Mouse (Mus musculus): ENCODE data around the gene Sfi1. TPM values are rescaled to one million over a fixed set of nuclear protein-coding genes. Genes with fewer than 3 reads are reported as not detected.
"Not testable (repeated sequence)": the region's sequence is repeated elsewhere in the genome, so short reads cannot be mapped to it uniquely, and the experiment has no call there.

Gene Sfi1
- polyA plus RNA-seq, 1 experiment from 2014 or later: 9.9 TPM

DNA sequence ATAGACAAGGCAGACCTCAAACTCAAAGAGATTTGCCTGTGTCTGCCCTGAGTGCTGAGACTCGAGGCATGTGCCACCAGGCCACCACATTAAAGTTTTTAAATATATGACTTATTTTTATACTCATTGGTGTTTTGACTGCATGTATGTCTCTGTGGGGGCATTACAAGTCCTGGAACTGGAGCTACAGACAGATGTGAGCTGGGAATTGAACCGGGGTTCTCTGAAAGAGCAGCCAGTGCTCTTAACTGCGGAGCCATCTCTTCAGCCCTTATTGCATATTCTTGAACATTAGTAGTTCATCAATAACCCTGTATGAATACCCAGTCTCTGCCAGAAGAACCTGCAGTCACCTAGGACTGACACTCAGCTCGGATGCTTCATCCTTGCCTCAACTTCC is 34.5 kb downstream of the Sfi1 start:
- WGBS: 80% methylated on average over 4 of the region's 4 CpGs
- not testable (repeated sequence) for H3K9ac ChIP-seq (ENCODE audit: low read length); DNase-seq (ENCODE audit: low spot score); H3K4me2 ChIP-seq (ENCODE audit: low read depth, severe bottlenecking); H3K4me3 ChIP-seq (ENCODE audit: low read depth, low read length); ATAC-seq (ENCODE audit: insufficient number of reproducible peaks, low FRiP score, low TSS enrichment, low read depth); H3K27me3 ChIP-seq (ENCODE audit: control insufficient read depth, insufficient read depth, low read length); H3K36me3 ChIP-seq (ENCODE audit: control insufficient read depth, insufficient read depth, low read length); H3K27ac ChIP-seq (replicated peaks; ENCODE audit: low read depth, low read length); H3K4me1 ChIP-seq (ENCODE audit: control insufficient read depth, insufficient read depth, low read length)
- H3K9me3 ChIP-seq (ENCODE audit: control insufficient read depth, low read length): peaks cover 16% of the 10 kb centered on the region

DNA sequence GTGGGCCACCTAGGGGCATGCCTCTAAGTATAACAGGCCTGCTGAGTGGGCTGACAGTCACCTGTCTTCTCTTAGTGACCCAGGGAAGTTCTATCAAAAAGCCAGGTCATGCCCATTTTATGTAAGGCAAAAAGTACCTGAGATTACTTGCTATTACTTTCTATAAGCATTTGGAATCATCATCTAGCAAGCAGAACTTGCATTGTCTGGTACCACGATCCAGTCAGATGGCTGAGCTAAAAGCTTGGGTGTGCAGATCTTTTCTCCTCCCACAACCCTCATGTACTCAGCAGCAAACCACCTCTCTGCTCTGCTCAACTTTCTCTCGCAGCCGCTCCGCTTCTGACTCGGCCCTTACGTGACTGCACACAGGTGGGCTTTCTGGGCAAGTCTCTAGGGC is 35.3 kb downstream of the Sfi1 start:
- DNase-seq (ENCODE audit: low spot score); ATAC-seq (ENCODE audit: insufficient number of reproducible peaks, low FRiP score, low TSS enrichment, low read depth): not testable (repeated sequence)
- WGBS: 89% methylated on average over 6 of the region's 6 CpGs

DNA sequence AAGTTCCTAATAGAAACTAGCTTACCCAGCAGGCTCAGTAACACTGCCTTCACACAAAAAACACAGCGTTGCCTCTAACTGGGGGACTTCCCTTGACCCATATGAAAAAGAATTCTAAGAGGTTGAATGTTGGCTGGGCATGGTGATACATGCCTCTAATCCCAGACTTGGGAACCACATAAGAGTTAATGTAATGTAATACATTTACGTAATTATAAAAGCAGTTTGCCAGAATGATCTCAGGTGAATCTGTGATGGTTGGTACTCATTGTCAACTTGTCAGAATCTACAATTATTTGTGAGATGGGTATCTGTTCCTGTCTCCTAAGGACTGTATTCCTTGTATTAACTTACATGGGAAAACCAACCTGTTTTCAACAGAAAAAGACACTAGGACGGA is 36.3 kb downstream of the Sfi1 start:
- not testable (repeated sequence) for H3K27ac ChIP-seq (replicated peaks; ENCODE audit: low read depth, low read length); H3K27me3 ChIP-seq (ENCODE audit: control insufficient read depth, insufficient read depth, low read length); H3K4me2 ChIP-seq (ENCODE audit: low read depth, severe bottlenecking); H3K4me1 ChIP-seq (ENCODE audit: control insufficient read depth, insufficient read depth, low read length); H3K4me3 ChIP-seq (ENCODE audit: low read depth, low read length); DNase-seq (ENCODE audit: low spot score); H3K36me3 ChIP-seq (ENCODE audit: control insufficient read depth, insufficient read depth, low read length); H3K9ac ChIP-seq (ENCODE audit: low read length); ATAC-seq (ENCODE audit: insufficient number of reproducible peaks, low FRiP score, low TSS enrichment, low read depth)
- peaks cover 15% of the 10 kb centered on the region for H3K9me3 ChIP-seq (ENCODE audit: control insufficient read depth, low read length)
- 85% methylated on average over 2 of the region's 3 CpGs for WGBS

More for the DNA sequence above, 35.3 kb downstream of the Sfi1 start:
- not testable (repeated sequence) for H3K4me2 ChIP-seq (ENCODE audit: low read depth, severe bottlenecking); H3K9ac ChIP-seq (ENCODE audit: low read length); H3K4me3 ChIP-seq (ENCODE audit: low read depth, low read length); H3K36me3 ChIP-seq (ENCODE audit: control insufficient read depth, insufficient read depth, low read length); H3K27me3 ChIP-seq (ENCODE audit: control insufficient read depth, insufficient read depth, low read length); H3K4me1 ChIP-seq (ENCODE audit: control insufficient read depth, insufficient read depth, low read length); H3K27ac ChIP-seq (replicated peaks; ENCODE audit: low read depth, low read length)
- H3K9me3 ChIP-seq (ENCODE audit: control insufficient read depth, low read length): peaks cover 18% of the 10 kb centered on the region

DNA sequence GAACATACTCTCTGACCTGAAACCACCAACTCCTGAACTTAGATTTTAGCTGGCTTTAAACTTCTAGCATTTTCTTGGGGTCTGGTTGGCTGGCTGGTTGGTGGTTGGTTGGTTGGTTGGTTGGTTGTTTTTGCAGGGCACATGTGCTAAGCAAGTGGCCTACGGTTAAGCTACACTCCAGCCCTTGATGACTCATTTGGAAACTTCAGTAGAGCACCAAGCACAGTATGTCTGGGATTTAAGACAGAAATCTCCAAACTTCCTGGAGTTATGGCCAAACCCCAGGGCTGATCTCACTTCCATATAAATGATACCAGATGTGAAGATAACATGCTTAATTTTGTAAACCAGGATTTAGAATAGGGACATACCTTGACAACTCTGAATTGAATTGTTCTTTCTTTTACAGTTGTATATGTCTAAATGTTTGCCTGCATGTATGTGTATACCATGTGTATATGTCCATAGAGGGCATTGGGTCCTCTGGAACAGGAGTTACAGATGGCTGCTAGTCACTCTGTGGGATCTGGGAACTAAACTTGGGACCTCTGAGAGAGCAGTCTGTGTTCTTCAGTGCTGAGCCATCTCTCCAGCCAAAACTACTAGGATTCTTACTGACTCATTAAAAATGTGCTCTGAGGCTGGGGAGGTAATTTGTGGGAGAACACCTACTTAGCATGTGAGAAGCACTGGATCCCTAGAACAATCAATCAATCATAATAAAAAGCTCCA is 39.4 kb downstream of the Sfi1 start:
- ATAC-seq (ENCODE audit: insufficient number of reproducible peaks, low FRiP score, low TSS enrichment, low read depth) (peak; percentile 52), DNase-seq (ENCODE audit: low spot score) (peak; percentile 31)
- H3K4me1 ChIP-seq (ENCODE audit: control insufficient read depth, insufficient read depth, low read length); H3K36me3 ChIP-seq (ENCODE audit: control insufficient read depth, insufficient read depth, low read length); H3K9ac ChIP-seq (ENCODE audit: low read length); H3K27me3 ChIP-seq (ENCODE audit: control insufficient read depth, insufficient read depth, low read length); H3K4me2 ChIP-seq (ENCODE audit: low read depth, severe bottlenecking); H3K27ac ChIP-seq (replicated peaks; ENCODE audit: low read depth, low read length); H3K4me3 ChIP-seq (ENCODE audit: low read depth, low read length): not testable (repeated sequence)
- 79% methylated on average over 1 of the region's 1 CpGs for WGBS
- peaks cover 18% of the 10 kb centered on the region for H3K9me3 ChIP-seq (ENCODE audit: control insufficient read depth, low read length)

DNA sequence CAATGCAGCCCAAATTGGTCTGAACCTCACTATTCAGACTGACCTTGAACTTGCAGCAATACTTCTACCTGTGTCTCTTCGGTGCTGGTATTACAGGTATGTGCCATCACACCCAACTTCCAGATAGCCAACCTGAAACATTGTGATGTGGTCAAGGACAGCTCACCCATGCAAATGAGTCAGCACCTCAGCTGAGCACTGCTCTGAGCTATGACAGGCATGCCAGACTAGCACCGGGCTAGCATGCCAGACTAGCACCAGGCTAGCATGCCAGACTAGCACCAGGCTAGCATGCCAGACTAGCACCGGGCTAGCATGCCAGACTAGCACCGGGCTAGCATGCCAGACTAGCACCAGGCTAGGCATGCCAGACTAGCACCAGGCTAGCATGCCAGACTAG is 41.9 kb downstream of the Sfi1 start:
- H3K9me3 ChIP-seq (ENCODE audit: control insufficient read depth, low read length): peaks cover 14% of the 10 kb centered on the region
- not testable (repeated sequence) for H3K27me3 ChIP-seq (ENCODE audit: control insufficient read depth, insufficient read depth, low read length); H3K4me3 ChIP-seq (ENCODE audit: low read depth, low read length); H3K4me2 ChIP-seq (ENCODE audit: low read depth, severe bottlenecking); DNase-seq (ENCODE audit: low spot score); ATAC-seq (ENCODE audit: insufficient number of reproducible peaks, low FRiP score, low TSS enrichment, low read depth); H3K4me1 ChIP-seq (ENCODE audit: control insufficient read depth, insufficient read depth, low read length); H3K9ac ChIP-seq (ENCODE audit: low read length); H3K36me3 ChIP-seq (ENCODE audit: control insufficient read depth, insufficient read depth, low read length); H3K27ac ChIP-seq (replicated peaks; ENCODE audit: low read depth, low read length)
- 90% methylated on average over 4 of the region's 4 CpGs for whole genome bisulfite sequencing

DNA sequence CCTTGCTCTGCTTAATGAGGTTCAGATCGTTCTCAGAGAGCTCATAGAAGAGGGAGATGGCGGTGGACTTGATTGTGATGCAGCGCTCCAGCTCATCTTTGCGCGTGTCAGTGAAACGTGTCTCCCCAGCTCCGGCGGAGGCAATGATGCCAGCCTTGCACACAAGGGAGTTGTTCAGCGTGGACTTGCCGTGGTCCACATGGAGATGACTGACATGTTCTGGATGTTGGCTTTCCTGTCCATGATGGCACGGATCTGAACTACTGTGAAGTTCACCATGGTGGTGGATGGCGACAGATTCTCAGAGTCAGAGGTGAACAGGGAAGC is 42.6 kb downstream of the Sfi1 start:
- not testable (repeated sequence) for H3K4me2 ChIP-seq (ENCODE audit: low read depth, severe bottlenecking); H3K27me3 ChIP-seq (ENCODE audit: control insufficient read depth, insufficient read depth, low read length); H3K9ac ChIP-seq (ENCODE audit: low read length); H3K4me3 ChIP-seq (ENCODE audit: low read depth, low read length); ATAC-seq (ENCODE audit: insufficient number of reproducible peaks, low FRiP score, low TSS enrichment, low read depth); H3K36me3 ChIP-seq (ENCODE audit: control insufficient read depth, insufficient read depth, low read length); H3K27ac ChIP-seq (replicated peaks; ENCODE audit: low read depth, low read length); H3K4me1 ChIP-seq (ENCODE audit: control insufficient read depth, insufficient read depth, low read length); DNase-seq (ENCODE audit: low spot score)
- H3K9me3 ChIP-seq (ENCODE audit: control insufficient read depth, low read length): peaks cover 18% of the 10 kb centered on the region
- 97% methylated on average over 11 of the region's 12 CpGs for WGBS

DNA sequence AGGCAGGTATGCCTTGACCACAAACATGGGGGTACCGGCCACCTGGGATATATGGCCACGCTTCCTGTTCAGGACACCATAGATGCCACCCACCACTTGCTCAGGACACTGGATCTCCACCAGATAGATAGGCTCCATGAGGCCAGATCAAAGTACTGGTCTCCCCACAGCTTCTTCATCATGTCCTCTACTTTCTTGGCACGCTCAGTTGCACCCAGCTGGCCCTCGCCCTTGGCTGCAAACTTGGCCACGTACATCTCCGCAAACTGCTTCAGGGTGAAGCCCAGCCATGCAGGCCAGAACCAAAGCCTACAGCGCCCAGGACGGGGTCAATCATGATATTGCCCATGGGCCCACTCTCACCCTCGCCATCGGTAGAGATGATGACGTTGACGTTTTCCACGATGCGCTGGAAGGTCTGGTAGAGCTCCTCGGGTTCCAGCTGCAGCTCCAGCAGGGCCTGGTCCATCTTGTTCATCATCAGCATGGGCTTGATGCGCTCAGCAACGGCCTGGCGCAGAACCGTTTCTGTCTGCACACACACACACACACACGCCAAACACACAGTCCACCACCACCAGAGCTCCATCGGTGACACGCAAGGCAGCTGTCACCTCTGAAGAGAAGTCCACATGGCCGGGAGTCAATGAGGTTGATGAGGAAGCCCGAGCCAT is 43.1 kb downstream of the Sfi1 start:
- not testable (repeated sequence) for H3K4me2 ChIP-seq (ENCODE audit: low read depth, severe bottlenecking); H3K27ac ChIP-seq (replicated peaks; ENCODE audit: low read depth, low read length); H3K4me1 ChIP-seq (ENCODE audit: control insufficient read depth, insufficient read depth, low read length); H3K27me3 ChIP-seq (ENCODE audit: control insufficient read depth, insufficient read depth, low read length); H3K36me3 ChIP-seq (ENCODE audit: control insufficient read depth, insufficient read depth, low read length); H3K4me3 ChIP-seq (ENCODE audit: low read depth, low read length); DNase-seq (ENCODE audit: low spot score); ATAC-seq (ENCODE audit: insufficient number of reproducible peaks, low FRiP score, low TSS enrichment, low read depth); H3K9ac ChIP-seq (ENCODE audit: low read length)
- WGBS: 95% methylated on average over 19 of the region's 24 CpGs
- peaks cover 14% of the 10 kb centered on the region for H3K9me3 ChIP-seq (ENCODE audit: control insufficient read depth, low read length)

DNA sequence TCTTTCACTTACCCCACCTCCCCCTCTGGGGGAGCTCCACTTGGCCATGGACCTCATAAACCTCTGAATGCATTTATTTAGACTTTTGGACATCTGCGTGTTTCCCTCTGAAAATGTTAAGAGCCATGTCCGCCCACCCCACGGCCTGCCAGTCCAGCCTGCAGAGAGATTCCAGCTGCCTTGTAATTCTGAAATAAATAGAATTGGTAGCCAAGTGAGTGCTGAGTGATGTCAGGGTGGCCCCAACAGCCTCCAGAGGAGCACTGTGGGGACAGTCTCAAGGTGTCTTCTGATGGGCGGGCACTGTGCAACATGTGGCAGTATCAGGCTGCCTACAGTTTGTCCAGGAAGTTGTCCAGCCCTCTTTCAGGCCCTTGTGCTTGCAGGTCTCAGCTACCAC is 43.8 kb downstream of the Sfi1 start:
- H3K36me3 ChIP-seq (ENCODE audit: control insufficient read depth, insufficient read depth, low read length); H3K9ac ChIP-seq (ENCODE audit: low read length); H3K27ac ChIP-seq (replicated peaks; ENCODE audit: low read depth, low read length); H3K4me3 ChIP-seq (ENCODE audit: low read depth, low read length); H3K27me3 ChIP-seq (ENCODE audit: control insufficient read depth, insufficient read depth, low read length); H3K4me2 ChIP-seq (ENCODE audit: low read depth, severe bottlenecking); H3K4me1 ChIP-seq (ENCODE audit: control insufficient read depth, insufficient read depth, low read length); DNase-seq (ENCODE audit: low spot score); ATAC-seq (ENCODE audit: insufficient number of reproducible peaks, low FRiP score, low TSS enrichment, low read depth): not testable (repeated sequence)
- 94% methylated on average over 3 of the region's 4 CpGs for WGBS
- H3K9me3 ChIP-seq (ENCODE audit: control insufficient read depth, low read length): peaks cover 14% of the 10 kb centered on the region

Measured in limb, embryonic 11.5 days (tissue).